Mouse (Mus musculus) myocyte (in vitro differentiated cells): ENCODE data around the gene Tspan9. TPM values are rescaled to one million over a fixed set of nuclear protein-coding genes. Genes with fewer than 3 reads are reported as not detected.

Source experiments
- H3K27me3 ChIP-seq: one replicate; pipeline ENCODE4 v1.6.1; 2011; ENCODE audit not compliant: control insufficient read depth, insufficient read depth, insufficient read length
- H3K36me3 ChIP-seq: one replicate; pipeline ENCODE4 v1.6.1; 2011; ENCODE audit not compliant: control insufficient read depth, insufficient read depth
- H3K4me2 ChIP-seq: one replicate; pipeline ENCODE4 v1.6.1; 2011; ENCODE audit warnings: low read depth, control low read depth
- H3K4me3 ChIP-seq: one replicate; pipeline ENCODE4 v1.5.1; 2011; ENCODE audit warnings: mild to moderate bottlenecking, control low read depth, moderate library complexity
- H3K79me2 ChIP-seq: one replicate; pipeline ENCODE4 v1.6.1; 2011; ENCODE audit not compliant: control insufficient read depth, insufficient read depth
- H3ac ChIP-seq: one replicate; pipeline ENCODE4 v1.6.1; 2011; ENCODE audit not compliant: control insufficient read depth, insufficient read length
- CEBPB ChIP-seq: IDR thresholded peaks from 2 replicates; pipeline ENCODE4 v1.6.1; 2011; ENCODE audit warnings: mild to moderate bottlenecking, moderate library complexity; ENCODE audit not compliant: poor library complexity, insufficient read depth, severe bottlenecking
- E2F4 ChIP-seq: IDR thresholded peaks from one replicate; pipeline ENCODE4 v1.6.1; 2011; ENCODE audit warnings: mild to moderate bottlenecking, control low read depth, moderate library complexity; ENCODE audit not compliant: insufficient read depth
- MAX ChIP-seq: IDR thresholded peaks from one replicate; pipeline ENCODE4 v1.6.1; 2011; ENCODE audit warnings: low read depth, mild to moderate bottlenecking, control low read depth
- MYOD1 ChIP-seq, 3 experiments: IDR thresholded peaks; one replicate each; pipeline ENCODE4 v1.6.1; 2011; ENCODE audit warnings: control low read depth in 2 of 3, low read depth in 2 of 3, mild to moderate bottlenecking in 2 of 3, moderate library complexity in 1 of 3; ENCODE audit not compliant: insufficient read length in 2 of 3, control insufficient read depth in 1 of 3
- MYOG ChIP-seq, 3 experiments: IDR thresholded peaks; one replicate each; pipeline ENCODE4 v1.6.1; 2011; ENCODE audit warnings: control low read depth in 2 of 3, low read depth in 2 of 3, mild to moderate bottlenecking in 2 of 3; ENCODE audit not compliant: insufficient read length in 2 of 3, control insufficient read depth in 1 of 3, insufficient read depth in 1 of 3
- POLR2A ChIP-seq: IDR thresholded peaks from one replicate; pipeline ENCODE4 v1.6.1; 2011; ENCODE audit warnings: low read depth, mild to moderate bottlenecking, control low read depth, moderate library complexity; ENCODE audit not compliant: insufficient read length
- POLR2AphosphoS2 ChIP-seq: IDR thresholded peaks from one replicate; pipeline ENCODE4 v1.6.1; 2011; ENCODE audit warnings: low read depth, control low read depth; ENCODE audit not compliant: insufficient read length
- REST ChIP-seq: IDR thresholded peaks from one replicate; pipeline ENCODE4 v1.6.1; 2011; ENCODE audit warnings: mild to moderate bottlenecking, control low read depth, moderate library complexity; ENCODE audit not compliant: insufficient read depth, insufficient read length
- SRF ChIP-seq: IDR thresholded peaks from one replicate; pipeline ENCODE4 v1.6.1; 2011; ENCODE audit warnings: low read depth; ENCODE audit not compliant: control insufficient read depth, insufficient read length
- TCF12 ChIP-seq: IDR thresholded peaks from one replicate; pipeline ENCODE4 v1.6.1; 2011; ENCODE audit warnings: mild to moderate bottlenecking, control low read depth; ENCODE audit not compliant: poor library complexity, insufficient read depth, severe bottlenecking
- TCF3 ChIP-seq: IDR thresholded peaks from one replicate; pipeline ENCODE4 v1.6.1; 2011; ENCODE audit warnings: low read depth, control low read depth; ENCODE audit not compliant: insufficient read length
- USF1 ChIP-seq: IDR thresholded peaks from one replicate; pipeline ENCODE4 v1.6.1; 2011; ENCODE audit warnings: low read depth, mild to moderate bottlenecking, control low read depth, moderate library complexity
- polyA plus RNA-seq: library from polyadenylated mRNA; unstranded; fragments of >200 nt; fragmentation: generic; extraction: Trizol; gene quantifications from one replicate; pipeline ENCODE4 v1.2.1, GENCODE M21; 2012; ENCODE audit warnings: missing spikeins

Tspan9 gene
- polyA plus RNA-seq, 1 experiment = 227 TPM

DNA sequence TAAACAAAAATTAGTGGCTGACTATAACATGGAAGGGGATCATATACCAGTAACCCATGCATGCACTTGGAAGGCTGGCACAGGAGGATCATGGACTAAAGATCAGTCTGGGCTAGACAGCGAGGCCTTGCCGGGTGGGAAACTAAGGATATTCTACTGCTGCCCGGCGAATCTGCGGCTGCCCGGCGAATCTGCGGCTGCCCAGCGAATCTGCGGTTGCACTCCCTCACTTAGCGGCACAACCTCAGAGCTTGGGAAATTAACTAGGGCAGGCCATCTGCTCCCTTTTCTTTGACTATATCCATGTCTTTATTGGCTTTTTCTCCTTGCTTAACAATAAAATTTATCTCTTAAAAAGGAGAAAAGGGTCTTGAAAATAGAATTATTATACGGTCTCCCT is 14.6 kb upstream of the Tspan9 start:
- Histone ChIP-seq H3ac (no peak overlapping the region), H3K79me2 (no peaks in the 10 kb centered on the region), H3K4me2 (no peak overlapping the region), H3K27me3 (no peaks in the 10 kb centered on the region), H3K4me3 (no peak overlapping the region), H3K36me3 (no peaks in the 10 kb centered on the region)
- TF ChIP-seq MYOD1 (IDR thresholded peaks at IDR 0.05; ENCODE audit: control insufficient read depth in 1 of 3, insufficient read length in 2 of 3, low read depth in 2 of 3) (no peak), MAX (no peak), SRF (no peak), E2F4 (no peak), POLR2A (no peak), POLR2AphosphoS2 (no peak), TCF12 (no peak), TCF3 (no peak), REST (no peak), MYOG (IDR thresholded peaks at IDR 0.05; ENCODE audit: control insufficient read depth in 1 of 3, insufficient read depth in 1 of 3, insufficient read length in 2 of 3, low read depth in 2 of 3) (no peak), USF1 (no peak), CEBPB (no peak)

DNA sequence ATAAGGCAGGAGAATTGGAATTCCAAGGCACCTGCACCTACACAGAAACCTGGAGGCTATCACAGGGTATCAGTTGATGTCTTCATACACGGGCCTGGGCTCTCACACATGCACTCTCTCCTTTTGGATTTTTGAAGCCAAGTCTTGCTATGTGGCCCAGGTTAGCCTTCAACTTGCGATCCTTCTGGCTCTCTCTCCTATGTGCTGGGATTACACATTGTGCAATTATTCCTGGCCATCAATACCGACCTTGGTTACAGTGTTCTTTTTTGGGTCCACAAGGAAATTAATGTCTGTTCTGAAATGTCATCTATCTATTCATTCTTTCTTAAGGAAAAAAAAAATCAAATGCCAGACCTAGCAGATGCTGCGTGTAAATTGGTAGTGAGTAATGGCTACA is 13.1 kb upstream of the Tspan9 start:
- Histone ChIP-seq H3K79me2 (no peaks in the 10 kb centered on the region), H3ac (no peak overlapping the region), H3K36me3 (no peaks in the 10 kb centered on the region), H3K27me3 (peaks cover 4% of the 10 kb centered on the region), H3K4me2 (no peak overlapping the region), H3K4me3 (no peak overlapping the region)
- TF ChIP-seq MYOD1 (IDR thresholded peaks at IDR 0.05; ENCODE audit: control insufficient read depth in 1 of 3, insufficient read length in 2 of 3, low read depth in 2 of 3) (no peak), CEBPB (no peak), POLR2A (no peak), USF1 (no peak), REST (no peak), TCF3 (no peak), MAX (no peak), MYOG (IDR thresholded peaks at IDR 0.05; ENCODE audit: control insufficient read depth in 1 of 3, insufficient read depth in 1 of 3, insufficient read length in 2 of 3, low read depth in 2 of 3) (no peak), E2F4 (no peak), TCF12 (no peak), POLR2AphosphoS2 (no peak), SRF (no peak)

DNA sequence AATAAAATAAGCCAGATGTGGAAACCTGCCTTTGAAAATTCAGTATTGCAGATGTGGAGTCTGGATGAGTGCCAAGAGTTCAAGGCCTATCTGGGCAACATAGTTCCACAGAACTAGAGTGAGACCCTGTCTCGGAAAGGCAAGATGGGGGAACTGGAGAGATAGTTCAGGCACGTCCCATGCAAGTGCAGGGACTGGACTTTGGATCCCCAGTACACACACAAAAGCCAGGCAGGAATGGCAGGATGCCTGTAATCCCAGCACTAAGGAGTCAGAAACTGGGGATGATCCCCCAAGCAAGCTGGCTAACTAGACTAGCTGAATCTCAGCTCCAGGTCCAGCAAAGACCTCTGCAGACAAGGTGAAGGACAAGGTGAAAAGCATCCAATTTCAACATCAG is 12.5 kb upstream of the Tspan9 start:
- no peaks in the 10 kb centered on the region for H3K36me3 ChIP-seq
- peaks cover 9% of the 10 kb centered on the region for H3K27me3 ChIP-seq
- H3ac ChIP-seq = no peak overlapping the region
- TF ChIP-seq MYOD1 (IDR thresholded peaks at IDR 0.05; ENCODE audit: control insufficient read depth in 1 of 3, insufficient read length in 2 of 3, low read depth in 2 of 3) (no peak), USF1 (no peak), TCF3 (no peak), MYOG (IDR thresholded peaks at IDR 0.05; ENCODE audit: control insufficient read depth in 1 of 3, insufficient read depth in 1 of 3, insufficient read length in 2 of 3, low read depth in 2 of 3) (no peak), CEBPB (no peak)
- no peak overlapping the region for H3K4me2 ChIP-seq
- no peaks in the 10 kb centered on the region for H3K79me2 ChIP-seq
- no peak overlapping the region for H3K4me3 ChIP-seq

DNA sequence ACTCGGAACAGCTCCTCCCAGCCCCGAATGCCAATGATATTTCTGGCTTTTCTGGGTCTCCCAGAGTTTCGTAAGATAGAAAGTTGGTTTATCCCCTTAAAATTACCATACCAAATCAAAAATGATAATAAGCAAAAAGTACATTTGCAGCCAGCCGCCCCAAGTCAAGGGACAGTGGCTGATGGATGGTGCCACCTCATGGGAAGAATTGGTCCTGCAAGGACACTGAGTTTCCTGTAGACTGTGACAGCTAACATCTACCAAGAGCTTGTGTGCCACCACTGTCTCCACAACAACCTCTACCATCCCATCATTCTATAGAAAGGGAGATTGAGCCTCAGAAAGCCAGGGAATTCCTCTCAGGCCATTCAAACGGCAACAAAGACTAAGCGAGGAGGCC is 2.4 kb upstream of the Tspan9 start:
- no peak overlapping the region for H3K4me3 ChIP-seq
- TF ChIP-seq POLR2A (no peak), TCF3 (no peak), USF1 (no peak), CEBPB (no peak), POLR2AphosphoS2 (no peak), MYOD1 (IDR thresholded peaks at IDR 0.05; ENCODE audit: control insufficient read depth in 1 of 3, insufficient read length in 2 of 3, low read depth in 2 of 3) (no peak), MAX (no peak), SRF (no peak), MYOG (IDR thresholded peaks at IDR 0.05; ENCODE audit: control insufficient read depth in 1 of 3, insufficient read depth in 1 of 3, insufficient read length in 2 of 3, low read depth in 2 of 3) (no peak), REST (no peak), E2F4 (no peak), TCF12 (no peak)

More for the DNA sequence above, 2.4 kb upstream of the Tspan9 start:
- no peak overlapping the region for H3K4me2 ChIP-seq
- H3K79me2 ChIP-seq = no peaks in the 10 kb centered on the region
- no peak overlapping the region for H3ac ChIP-seq
- H3K36me3 ChIP-seq = no peaks in the 10 kb centered on the region
- peaks cover 5% of the 10 kb centered on the region for H3K27me3 ChIP-seq
